Mouse (Mus musculus) ovary, postnatal 10 days (tissue): ENCODE measurements at regions not wholly inside any gene's neighbourhood (a gene's known extent, or its start where the extent isn't known, plus 50 kb on each side); places are given as distances from the start of the nearest gene placed in this dataset.

Source experiments
- DNase-seq: peaks from one replicate; pipeline ENCODE4 v3.0.0; 2022; ENCODE audit warnings: low spot score

DNA sequence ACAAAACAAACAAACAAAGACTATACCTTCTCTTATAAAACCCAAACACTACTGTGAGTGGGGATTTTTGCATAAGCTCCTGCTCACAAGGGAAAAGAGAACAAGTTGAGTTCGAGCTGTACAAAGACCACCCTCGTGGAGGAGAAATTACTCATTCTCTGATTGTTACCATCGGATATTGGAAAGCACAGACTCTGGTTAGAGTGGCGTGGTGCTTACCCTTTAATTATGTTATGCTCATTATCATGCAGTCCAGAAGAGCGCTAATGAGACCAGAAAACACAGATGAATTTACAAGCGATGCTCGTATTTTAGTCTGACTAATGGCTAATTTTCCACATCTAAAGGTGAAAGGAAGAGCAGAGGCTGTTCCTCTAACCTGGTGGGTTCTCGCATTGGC is 721.7 kb upstream of the Cited2 start:
- no peak for DNase-seq

DNA sequence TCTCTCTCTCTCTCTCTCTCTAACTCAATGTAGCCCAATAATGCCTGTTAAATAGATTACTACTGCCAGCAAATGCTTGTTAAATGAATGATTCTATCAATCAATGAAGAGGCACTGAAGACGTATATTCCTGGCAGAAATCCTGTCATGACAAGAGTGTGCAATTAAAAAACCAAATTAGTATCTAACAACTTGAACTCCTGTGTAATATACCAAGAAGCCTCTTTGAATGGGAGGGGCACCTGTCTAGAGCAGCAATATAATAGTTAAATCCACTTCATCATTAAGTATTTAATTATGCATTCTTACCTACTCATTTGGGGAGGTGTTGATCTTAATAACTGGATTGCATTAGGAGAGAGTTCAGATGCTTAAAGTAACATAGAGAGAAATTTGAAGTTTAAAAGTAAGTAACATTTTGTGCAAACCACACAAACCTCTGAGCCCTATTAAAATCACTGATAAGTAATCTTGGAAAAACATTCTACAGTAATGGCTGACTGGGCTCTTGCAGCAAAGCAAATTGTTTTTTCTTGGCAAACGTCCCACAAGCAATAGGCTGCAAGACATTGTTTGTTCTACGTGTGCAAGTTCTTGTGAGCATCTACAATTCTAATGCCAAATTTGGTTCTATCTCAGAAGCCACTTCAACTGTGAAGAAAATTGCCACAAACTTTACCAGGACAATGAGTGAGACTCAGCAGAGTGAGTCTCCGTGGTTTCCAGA is 719.7 kb upstream of the Cited2 start:
- no peak for DNase-seq

DNA sequence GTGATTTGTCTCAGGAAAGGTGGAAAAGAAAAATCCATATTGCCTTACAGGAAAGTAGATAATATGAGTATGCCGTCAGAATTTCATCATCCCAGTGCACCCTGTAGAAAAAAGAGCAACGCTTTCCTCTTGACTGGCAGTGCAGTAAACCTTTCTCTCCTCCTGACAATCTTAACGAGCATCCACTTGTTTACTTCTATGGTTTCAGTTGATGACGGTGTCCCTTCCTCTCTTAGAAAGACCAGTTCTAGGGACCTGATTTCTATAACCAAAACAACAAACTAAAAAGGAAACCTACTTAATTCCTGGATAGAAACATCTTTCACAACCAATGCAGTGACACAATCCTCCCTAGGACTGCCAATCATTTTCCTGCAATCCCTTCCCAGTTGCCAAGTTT is 714.3 kb upstream of the Cited2 start:
- no peak for DNase-seq

DNA sequence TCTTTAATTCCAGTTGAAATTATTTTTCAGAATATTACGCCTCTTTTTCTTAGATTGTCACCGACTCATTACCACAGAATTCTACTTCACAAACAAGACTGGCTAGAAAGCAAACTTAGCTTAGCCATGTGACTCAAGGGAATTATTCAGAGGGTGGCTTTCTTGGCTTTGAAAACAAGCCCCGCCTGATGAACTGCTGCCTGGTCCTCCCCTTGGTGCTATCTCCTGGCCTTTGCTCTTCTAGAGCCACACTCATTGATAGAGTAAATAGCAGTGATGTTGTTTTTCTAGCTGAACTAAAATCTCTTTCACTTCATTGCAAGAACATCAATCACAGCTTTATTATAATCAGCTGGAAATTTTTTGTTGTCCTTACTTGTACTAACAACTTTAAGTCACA is 713.0 kb upstream of the Cited2 start:
- no peak for DNase-seq

DNA sequence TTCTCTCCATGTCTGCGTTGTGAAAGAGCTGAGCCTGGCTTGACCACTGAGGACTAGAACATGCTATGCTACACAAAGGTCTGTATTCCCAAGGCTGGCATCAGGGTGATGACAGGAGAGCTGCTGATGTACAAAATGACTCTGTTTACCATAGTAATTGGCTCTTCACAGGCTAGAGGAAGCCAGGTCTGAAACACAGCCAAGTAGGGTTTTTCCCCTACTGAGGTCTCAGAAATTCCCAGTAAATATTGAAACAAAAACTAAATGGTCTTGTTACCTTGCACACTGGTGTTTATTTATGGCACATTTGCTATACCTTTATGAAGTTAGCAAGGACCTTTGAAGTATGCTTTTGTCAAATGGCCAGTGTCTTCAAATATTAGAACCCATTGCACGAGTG is 711.1 kb upstream of the Cited2 start:
- DNase-seq: no peak

DNA sequence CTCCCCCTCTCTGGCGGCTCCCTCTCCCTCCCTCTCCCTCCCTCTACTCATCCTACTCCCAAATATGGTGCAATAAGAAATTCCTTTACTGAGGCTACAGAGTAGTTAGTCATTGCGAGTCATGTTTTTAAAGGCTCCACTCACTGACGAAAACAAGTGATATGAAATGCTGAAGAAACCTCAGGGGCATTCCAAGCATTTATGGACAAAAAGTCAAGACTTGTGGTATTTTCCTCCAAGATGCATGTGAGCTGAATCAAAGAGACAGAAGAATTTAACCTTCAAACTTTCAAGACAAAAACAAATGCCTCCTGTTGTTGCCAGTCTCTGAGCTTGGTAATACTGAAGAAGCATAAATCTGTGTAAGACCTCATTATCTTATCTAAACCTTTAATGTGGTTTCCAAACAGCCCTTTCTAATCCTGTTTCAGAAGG is 710.5 kb upstream of the Cited2 start:
- no peak for DNase-seq

DNA sequence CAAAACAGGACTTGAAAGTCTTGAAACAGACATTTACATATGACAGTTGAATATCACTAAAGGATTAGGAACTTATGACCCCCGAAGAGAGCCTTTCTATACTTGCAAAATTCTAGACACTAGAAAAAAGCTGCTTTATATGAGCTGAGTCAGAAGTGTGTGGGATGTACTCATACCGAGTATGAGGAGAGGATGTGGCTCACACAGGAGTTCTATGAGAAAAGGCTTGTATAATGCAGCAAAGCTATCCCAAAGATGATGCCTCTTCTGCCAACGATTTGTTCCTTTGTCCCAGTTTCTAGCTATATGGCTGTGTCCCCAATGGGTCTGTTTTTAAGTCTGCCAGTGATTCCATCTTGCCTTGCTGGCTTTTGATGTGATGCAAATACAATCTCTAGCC is 708.2 kb upstream of the Cited2 start:
- no peak for DNase-seq

DNA sequence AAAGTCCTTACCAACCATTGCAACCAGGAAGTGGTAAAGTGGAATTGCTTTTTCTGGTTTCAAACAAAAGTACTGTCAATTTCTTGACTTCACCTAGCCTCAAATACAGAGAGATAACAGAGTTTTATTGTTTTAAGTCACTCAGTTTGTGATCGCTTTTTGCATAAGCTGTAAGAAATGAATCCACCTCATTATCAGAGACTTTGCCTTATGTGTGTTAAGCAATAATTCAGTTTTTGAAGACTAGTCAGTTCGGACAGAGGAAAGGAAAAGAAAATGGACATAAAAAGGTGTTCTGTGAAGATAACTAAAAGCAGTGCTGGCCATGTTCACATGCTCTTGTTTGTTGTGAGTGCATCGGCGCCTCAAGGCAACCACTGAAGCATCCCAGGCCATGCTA is 706.2 kb upstream of the Cited2 start:
- DNase-seq: no peak

DNA sequence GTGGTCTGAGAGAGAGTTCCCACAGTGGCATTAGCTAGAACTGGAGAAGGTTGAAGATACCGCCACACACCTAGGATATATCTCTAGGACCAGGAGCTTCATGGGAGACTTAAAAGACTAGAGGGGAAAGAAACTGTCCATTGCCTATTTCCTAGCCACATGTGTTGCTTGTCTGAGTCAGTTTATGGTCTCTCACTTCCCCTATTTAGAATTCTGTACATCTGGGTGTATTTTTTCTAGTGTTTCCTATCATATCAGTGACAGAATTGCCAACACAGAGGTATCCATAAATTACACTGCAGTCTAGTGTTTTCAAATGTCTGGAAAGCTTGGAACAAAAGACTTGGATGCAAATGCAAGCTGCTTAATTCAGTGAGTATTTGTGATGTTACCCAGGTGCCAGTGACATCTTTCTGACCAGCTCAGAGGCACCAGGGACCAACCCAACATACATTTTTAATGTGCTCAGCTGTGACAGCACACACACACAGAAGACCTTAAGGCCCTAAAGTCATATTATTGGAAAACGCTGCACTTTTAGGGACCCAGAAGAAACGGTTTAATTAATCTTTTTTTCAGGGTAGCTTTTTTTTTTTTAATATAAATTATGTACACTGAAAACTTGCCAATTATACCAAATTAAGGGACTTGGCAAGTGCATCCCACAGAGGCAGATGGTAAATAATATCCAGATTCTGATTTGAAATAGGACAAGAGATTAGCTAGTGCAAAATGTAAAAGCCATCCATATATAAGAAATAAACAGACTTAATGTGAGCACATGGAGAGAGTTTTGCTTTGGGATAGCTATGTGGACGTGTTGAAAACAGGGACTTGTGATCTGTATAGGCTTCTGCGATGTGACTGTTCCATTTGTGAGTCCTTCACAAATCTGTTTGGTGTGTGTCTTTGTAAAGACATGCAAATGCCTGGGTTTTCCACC is 700.5 kb upstream of the Cited2 start:
- no peak for DNase-seq

DNA sequence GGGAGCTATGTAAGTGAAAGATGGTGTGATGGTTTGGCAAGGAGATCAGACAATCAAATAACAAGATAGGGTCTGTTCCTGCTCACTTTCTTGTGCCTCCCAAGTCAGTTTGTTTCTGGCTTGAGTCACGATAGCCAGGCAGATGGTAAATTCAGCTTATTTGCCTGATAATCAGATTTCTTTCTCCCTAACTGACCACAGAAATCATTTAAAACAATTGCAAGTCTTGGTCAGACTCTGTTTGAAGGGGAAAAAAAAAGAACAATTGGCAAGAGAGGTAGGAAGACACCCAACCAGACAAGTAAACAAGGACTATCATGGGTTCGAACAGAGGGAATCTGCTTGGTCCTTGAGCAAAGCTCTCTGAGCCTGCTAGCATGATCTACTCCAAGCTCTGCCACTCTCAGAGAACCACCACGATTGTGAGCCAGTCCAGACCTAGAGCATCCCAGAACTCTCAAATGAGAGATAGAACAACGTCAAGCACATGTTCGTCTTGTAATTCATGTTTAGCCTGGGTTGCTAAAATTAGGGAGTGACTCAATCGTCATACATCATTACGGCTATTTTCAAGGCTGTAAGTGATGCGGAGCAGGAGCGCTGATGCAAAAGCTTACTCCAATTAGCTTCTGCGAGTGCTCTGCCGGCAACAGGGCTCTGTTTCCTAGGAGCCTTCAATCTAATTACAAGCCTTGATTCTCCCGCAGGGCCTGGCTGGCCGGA is 699.3 kb upstream of the Cited2 start:
- no peak for DNase-seq

DNA sequence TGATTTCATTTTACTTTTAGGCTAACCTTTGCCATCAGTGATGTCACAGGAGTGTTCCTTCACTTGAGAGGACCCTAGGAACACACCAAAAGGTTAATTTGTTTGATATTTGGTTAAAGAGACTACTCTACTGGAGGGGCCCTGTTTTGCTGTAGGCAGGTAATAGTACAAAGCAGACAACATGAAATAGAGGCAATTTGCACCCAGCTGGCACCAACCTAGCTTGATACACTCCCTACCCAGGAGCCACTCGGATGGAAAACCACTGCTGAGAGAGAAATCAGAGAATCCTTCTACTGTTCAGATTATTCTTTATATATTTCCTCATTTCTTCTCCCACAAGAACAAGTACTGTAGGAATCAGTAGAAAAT is 698.7 kb upstream of the Cited2 start:
- no peak for DNase-seq

DNA sequence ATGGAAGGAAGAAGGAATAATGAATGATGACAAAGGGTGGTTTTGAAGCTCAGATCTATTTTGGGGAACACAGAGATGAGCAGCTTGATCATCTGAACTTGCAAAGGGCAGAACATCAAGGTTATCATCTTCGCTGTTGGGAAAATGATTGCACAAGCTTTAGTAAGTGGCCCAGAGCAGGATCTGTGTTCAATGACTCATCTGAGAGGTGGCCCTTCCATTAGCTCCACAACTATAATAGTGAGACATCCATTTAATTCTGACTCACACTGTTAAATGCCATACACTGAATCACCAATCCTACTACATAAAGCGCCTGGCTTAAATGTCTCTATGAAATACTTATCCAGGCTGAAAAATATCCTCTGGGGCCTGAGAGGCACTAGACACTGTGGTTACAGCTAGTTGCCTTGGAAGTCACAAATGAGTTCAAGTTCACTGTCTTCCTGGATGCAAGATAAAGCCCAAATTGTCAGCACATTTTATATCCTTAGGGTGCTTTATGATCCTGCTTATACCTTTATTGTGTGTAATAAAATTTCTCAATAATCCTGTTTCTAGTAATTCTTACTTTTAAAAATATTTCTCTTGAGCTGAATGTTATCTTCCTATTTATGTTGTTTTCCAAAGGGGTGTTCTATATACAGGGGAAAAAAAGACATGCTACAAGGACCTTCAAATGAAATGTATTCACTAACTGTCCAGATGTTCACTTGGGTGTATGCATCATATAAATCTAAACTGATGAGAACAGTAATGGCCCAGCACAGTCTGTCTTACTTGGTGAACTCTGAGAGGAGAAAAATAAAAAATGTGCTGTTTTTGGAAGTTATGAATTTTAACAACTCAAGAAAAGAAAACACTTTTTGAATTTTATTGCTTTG is 687.9 kb upstream of the Cited2 start:
- DNase-seq: no peak

DNA sequence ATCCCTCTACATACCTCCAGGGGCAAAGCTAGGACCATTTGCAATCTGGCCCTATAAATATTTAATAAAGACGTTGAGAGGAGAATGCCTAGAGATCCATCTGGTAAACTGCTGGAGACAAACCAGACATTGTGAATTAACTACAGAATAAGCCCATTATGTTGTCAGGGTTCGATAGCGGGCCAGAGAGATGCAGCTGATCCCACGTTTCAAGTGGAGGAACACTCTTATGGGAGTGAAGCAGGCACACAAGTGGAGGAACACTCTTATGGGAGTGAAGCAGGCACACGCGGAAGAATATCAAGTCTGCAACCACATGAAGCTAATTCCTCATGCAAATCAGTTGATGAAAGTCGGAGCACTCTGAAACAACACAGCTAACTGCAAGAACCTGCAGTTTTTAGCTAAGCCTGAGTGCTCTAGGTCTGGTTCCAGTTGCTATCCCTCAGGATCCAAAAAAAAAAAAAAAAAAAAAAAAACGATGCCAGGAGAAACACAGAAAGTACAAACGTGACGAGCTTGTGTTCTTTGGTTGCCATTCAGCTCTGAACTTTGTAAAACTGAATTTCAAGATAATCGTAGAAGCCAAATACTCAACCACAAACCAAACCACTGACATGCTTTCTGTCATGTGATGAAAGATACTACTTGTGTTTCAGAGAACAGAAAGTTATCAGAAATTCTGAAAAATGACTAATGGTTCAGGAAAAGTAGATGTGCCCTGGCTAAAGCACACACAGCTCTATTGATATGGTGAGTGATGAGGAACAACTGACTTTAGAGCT is 684.6 kb upstream of the Cited2 start:
- DNase-seq: no peak

DNA sequence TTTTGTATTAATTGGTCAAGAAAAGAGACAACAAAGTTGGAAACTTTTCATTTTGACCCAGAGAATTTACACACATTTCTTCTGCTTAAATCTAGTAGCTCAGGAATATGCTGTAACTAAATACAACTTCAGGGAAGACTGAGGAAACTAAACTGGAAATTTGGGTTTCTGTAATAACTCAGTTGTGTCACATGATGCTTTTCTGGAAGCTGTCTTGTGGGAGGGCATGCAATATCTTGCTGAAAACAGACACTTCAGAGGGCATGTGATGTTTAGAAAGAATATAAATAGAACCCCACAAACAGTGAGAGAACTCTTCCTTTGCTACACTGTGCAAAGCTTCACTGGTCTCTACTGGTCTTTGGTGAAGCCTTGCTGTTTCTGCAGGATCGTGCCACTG is 680.9 kb upstream of the Cited2 start:
- no peak for DNase-seq

DNA sequence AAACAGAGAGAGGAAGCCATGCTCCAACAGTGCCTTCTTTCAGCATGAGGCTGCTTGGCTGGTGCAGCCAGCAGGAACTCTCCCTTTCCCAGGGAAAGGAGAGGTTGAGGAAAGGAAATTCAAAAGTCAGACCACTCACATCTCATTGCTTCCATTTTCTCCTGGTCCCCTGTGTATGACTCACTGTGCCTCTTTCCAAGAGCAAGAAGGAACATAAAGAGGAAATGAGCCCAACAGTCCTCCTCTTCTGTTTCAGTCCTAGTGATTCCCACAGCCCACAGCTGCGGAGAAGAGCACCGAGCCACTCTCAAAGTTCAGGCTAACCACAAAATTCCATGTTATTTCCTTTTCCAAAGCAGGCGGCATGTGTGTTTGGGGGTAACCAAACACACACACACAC is 680.0 kb upstream of the Cited2 start:
- DNase-seq: no peak

DNA sequence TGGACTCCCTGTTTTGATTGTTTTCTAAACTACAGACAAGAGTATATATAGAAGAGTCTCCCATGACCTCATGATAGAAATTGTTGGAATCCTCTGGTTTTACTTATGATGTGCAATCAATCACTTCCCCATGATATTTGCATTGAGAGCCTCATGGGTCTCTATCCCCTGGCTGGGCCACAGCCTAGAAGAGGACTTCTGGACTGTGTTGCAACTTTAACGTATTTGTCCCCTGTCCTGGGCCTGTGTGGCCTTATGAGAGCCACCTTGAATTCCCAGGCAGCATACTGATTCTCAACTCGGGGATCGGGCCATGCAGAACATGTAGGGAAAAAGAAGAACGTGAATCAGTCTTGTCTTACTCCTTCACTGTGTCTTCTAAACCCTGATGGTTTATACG is 676.3 kb upstream of the Cited2 start:
- DNase-seq: no peak

DNA sequence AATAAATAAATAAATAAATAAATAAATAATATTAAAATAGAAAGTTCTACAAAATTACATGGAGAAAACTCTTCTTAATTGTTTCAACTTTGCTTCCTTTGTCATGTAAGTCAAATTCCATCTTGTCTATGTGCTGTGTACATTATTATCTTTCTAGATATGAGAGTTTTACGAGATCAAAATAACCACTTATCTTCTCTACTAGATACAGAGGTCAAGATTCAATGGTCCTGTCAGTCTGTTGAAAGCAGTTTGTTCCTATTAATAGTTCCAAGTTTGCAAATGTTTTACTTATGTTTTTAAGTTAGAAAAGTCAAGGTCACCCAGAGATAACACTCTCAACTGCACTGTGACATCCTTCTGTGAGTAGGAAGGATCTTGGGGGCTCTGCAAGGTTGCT is 650.1 kb upstream of the Cited2 start:
- DNase-seq: no peak

DNA sequence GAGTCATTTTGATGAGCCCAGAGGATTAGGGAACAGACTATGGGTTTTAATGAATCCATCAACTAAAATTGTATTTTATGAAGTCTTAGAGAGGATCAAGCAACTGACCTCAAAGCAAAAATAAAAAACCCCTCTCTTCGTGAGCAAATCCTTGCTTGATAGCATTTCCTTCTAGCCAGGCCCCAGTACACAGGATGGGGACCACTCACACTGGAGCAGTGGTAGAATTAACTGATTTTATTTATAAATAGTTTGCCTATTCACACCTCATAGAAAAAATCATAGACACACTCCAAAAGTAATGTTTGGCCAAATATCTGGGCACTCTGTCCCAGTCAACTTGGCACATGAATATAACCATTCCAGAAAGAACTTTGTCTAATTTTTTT is 649.0 kb upstream of the Cited2 start:
- no peak for DNase-seq

DNA sequence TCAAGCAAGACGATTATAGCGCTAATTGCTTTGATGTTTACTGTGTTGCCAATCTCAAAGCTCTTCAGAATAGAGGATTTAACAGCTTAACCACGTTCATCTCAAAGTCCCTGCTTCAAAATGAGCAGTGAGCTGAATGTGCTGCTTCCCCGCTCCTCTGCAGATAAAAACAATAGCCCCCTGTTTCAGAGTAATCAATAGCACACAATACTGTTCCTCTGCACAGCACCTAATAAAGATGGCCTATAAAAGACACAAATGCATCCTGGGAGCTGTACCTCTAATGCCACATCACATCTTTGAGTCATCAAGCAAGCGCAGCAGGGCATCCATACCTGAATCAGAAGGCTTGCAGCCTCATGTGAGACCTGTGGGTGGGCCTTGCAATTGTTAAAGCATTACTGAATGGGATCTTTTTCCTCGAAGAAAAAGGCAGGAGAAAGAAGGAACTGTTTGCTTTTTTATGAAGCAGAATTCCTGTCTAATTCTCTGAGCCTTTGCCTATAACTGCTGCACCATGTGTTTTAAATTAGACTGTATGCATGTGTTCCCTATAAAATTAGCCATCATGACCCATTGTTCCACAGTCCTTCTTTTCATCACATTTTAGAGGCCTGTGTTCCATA is 648.5 kb upstream of the Cited2 start:
- DNase-seq: no peak

DNA sequence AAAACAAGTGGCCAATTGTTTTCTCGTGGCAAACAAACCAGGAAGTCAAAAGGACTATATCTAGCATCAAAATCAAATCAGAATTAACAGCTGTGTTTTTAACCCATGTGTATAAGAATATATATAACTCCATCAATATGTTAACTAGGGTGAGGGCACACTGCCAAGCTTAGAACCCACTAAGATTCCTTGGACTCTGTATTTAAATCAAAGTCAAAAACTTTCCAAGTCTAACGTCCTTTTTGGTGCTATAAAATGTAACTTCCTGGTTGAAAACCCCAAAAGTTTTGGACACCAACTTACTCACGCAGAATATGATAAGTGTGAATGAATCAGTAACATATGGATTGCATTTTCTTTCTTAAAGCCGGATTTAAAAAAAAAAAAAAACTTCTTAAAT is 647.9 kb upstream of the Cited2 start:
- no peak for DNase-seq

DNA sequence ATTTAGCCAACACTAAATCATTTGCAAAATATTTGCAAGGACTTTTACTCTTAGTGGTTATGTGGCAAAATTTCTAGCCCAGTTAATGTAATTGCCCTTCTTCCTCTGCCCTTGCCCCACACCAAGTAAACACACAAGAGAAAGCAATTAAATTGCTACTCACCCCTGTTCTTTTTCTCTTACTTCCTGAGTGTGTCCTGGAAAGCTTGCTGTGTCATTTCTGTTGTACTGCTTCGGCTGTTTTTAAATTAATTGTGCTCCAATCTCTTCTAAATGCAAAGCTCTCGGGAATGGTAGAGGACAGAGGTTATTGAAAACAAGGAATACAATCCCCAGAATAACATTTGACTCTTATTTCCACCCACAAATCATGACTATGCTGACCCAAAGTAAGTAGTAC is 647.4 kb upstream of the Cited2 start:
- no peak for DNase-seq
